Mouse (Mus musculus): ENCODE results near the gene Grin2a. TPM values are rescaled to one million over a fixed set of nuclear protein-coding genes. Genes with fewer than 3 reads are reported as not detected.

The Grin2a gene
- polyA plus RNA-seq, 1 experiment from 2014 or later = not detected

- Histone ChIP-seq H3K27ac (ENCODE audit: low read depth) (no peak overlapping the region), H3K4me3 (ENCODE audit: low read depth, low read length) (no peak overlapping the region), H3K36me3 (replicated peaks; ENCODE audit: insufficient read depth, low read length) (no peaks in the 10 kb centered on the region), H3K27me3 (ENCODE audit: insufficient read depth, low read length) (no peaks in the 10 kb centered on the region), H3K9me3 (ENCODE audit: low read length) (no peaks in the 10 kb centered on the region), H3K4me1 (ENCODE audit: insufficient read depth) (no peaks in the 10 kb centered on the region), H3K4me2 (ENCODE audit: low read depth, low read length) (no peak overlapping the region), H3K9ac (replicated peaks) (no peak overlapping the region)
- 56% methylated on average over 3 of the region's 3 CpGs for WGBS (ENCODE audit: insufficient replicate concordance)
- DNase-seq (no peak), ATAC-seq (no peak)
- TF ChIP-seq EP300 (IDR thresholded peaks at IDR 0.05; ENCODE audit: low read depth) (no peak), CTCF (IDR thresholded peaks at IDR 0.05; ENCODE audit: low read depth) (no peak)
Measured at GRCm38 (mm10) chr16:9664060-9664459, 331.3 kb downstream of the Grin2a start.

GRCm38 (mm10) chr16:9663508-9663907 lies 331.9 kb downstream of the Grin2a start:
- WGBS (ENCODE audit: insufficient replicate concordance) = 75% methylated on average over 2 of the region's 2 CpGs
- H3K4me1 ChIP-seq (ENCODE audit: insufficient read depth) = no peaks in the 10 kb centered on the region
- TF ChIP-seq EP300 (IDR thresholded peaks at IDR 0.05; ENCODE audit: low read depth) = no peak
- no peak for TF ChIP-seq CTCF (IDR thresholded peaks at IDR 0.05; ENCODE audit: low read depth)
- ATAC-seq (no peak), DNase-seq (no peak)
- H3K27me3 ChIP-seq (ENCODE audit: insufficient read depth, low read length) = no peaks in the 10 kb centered on the region
- no peak overlapping the region for H3K9ac ChIP-seq (replicated peaks)
- H3K36me3 ChIP-seq (replicated peaks; ENCODE audit: insufficient read depth, low read length) = no peaks in the 10 kb centered on the region
- no peak overlapping the region for H3K4me2 ChIP-seq (ENCODE audit: low read depth, low read length)
- no peak overlapping the region for H3K4me3 ChIP-seq (ENCODE audit: low read depth, low read length)
- no peak overlapping the region for H3K27ac ChIP-seq (ENCODE audit: low read depth)
- H3K9me3 ChIP-seq (ENCODE audit: low read length) = no peaks in the 10 kb centered on the region

- no peaks in the 10 kb centered on the region for H3K4me1 ChIP-seq (ENCODE audit: insufficient read depth)
- no peaks in the 10 kb centered on the region for H3K27me3 ChIP-seq (ENCODE audit: insufficient read depth, low read length)
- no peak for DNase-seq
- no peak overlapping the region for H3K4me3 ChIP-seq (ENCODE audit: low read depth, low read length)
- no peaks in the 10 kb centered on the region for H3K9me3 ChIP-seq (ENCODE audit: low read length)
- H3K9ac ChIP-seq (replicated peaks) = no peak overlapping the region
- H3K27ac ChIP-seq (ENCODE audit: low read depth) = no peak overlapping the region
- H3K4me2 ChIP-seq (ENCODE audit: low read depth, low read length) = no peak overlapping the region
- TF ChIP-seq CTCF (IDR thresholded peaks at IDR 0.05; ENCODE audit: low read depth) (no peak), EP300 (IDR thresholded peaks at IDR 0.05; ENCODE audit: low read depth) (no peak)
- 85% methylated on average over 10 of the region's 10 CpGs for WGBS (ENCODE audit: insufficient replicate concordance)
- H3K36me3 ChIP-seq (replicated peaks; ENCODE audit: insufficient read depth, low read length) = no peaks in the 10 kb centered on the region
- no peak for ATAC-seq
Measured at GRCm38 (mm10) chr16:9625652-9626444, 369.5 kb downstream of the Grin2a start.

- Histone ChIP-seq H3K4me3 (ENCODE audit: low read depth, low read length) (no peak overlapping the region), H3K27ac (ENCODE audit: low read depth) (no peak overlapping the region), H3K4me1 (ENCODE audit: insufficient read depth) (no peaks in the 10 kb centered on the region), H3K9ac (replicated peaks) (no peak overlapping the region), H3K27me3 (ENCODE audit: insufficient read depth, low read length) (no peaks in the 10 kb centered on the region), H3K36me3 (replicated peaks; ENCODE audit: insufficient read depth, low read length) (no peaks in the 10 kb centered on the region), H3K9me3 (ENCODE audit: low read length) (no peaks in the 10 kb centered on the region), H3K4me2 (ENCODE audit: low read depth, low read length) (no peak overlapping the region)
- ATAC-seq (no peak), DNase-seq (no peak)
- WGBS (ENCODE audit: insufficient replicate concordance) = 90% methylated on average over 2 of the region's 2 CpGs
- no peak for TF ChIP-seq EP300 (IDR thresholded peaks at IDR 0.05; ENCODE audit: low read depth)
- TF ChIP-seq CTCF (IDR thresholded peaks at IDR 0.05; ENCODE audit: low read depth) = no peak
Measured at GRCm38 (mm10) chr16:9624346-9624745, 371.0 kb downstream of the Grin2a start.

- H3K36me3 ChIP-seq (replicated peaks; ENCODE audit: insufficient read depth, low read length) = no peaks in the 10 kb centered on the region
- H3K4me3 ChIP-seq (ENCODE audit: low read depth, low read length) = no peak overlapping the region
- H3K9ac ChIP-seq (replicated peaks) = no peak overlapping the region
- no peak overlapping the region for H3K27ac ChIP-seq (ENCODE audit: low read depth)
- ATAC-seq = no peak
- WGBS (ENCODE audit: insufficient replicate concordance) = 65% methylated on average over 2 of the region's 2 CpGs
- H3K4me1 ChIP-seq (ENCODE audit: insufficient read depth) = no peaks in the 10 kb centered on the region
- DNase-seq = no peak
- no peak for TF ChIP-seq EP300 (IDR thresholded peaks at IDR 0.05; ENCODE audit: low read depth)
- H3K27me3 ChIP-seq (ENCODE audit: insufficient read depth, low read length) = no peaks in the 10 kb centered on the region
- no peak overlapping the region for H3K4me2 ChIP-seq (ENCODE audit: low read depth, low read length)
- no peaks in the 10 kb centered on the region for H3K9me3 ChIP-seq (ENCODE audit: low read length)
Measured at GRCm38 (mm10) chr16:9618206-9618605, 377.2 kb downstream of the Grin2a start.

- 83% methylated on average over 2 of the region's 2 CpGs for WGBS (ENCODE audit: insufficient replicate concordance)
Measured at GRCm38 (mm10) chr16:9617215-9617614, 378.1 kb downstream of the Grin2a start.

More at GRCm38 (mm10) chr16:9617215-9617614, 378.1 kb downstream of the Grin2a start:
- H3K4me2 ChIP-seq (ENCODE audit: low read depth, low read length) = no peak overlapping the region
- no peak overlapping the region for H3K9ac ChIP-seq (replicated peaks)
- no peaks in the 10 kb centered on the region for H3K9me3 ChIP-seq (ENCODE audit: low read length)
- no peaks in the 10 kb centered on the region for H3K36me3 ChIP-seq (replicated peaks; ENCODE audit: insufficient read depth, low read length)
- DNase-seq (no peak), ATAC-seq (no peak)
- H3K4me3 ChIP-seq (ENCODE audit: low read depth, low read length) = no peak overlapping the region
- H3K4me1 ChIP-seq (ENCODE audit: insufficient read depth) = no peaks in the 10 kb centered on the region
- no peaks in the 10 kb centered on the region for H3K27me3 ChIP-seq (ENCODE audit: insufficient read depth, low read length)
- no peak overlapping the region for H3K27ac ChIP-seq (ENCODE audit: low read depth)
- TF ChIP-seq CTCF (IDR thresholded peaks at IDR 0.05; ENCODE audit: low read depth) (no peak), EP300 (IDR thresholded peaks at IDR 0.05; ENCODE audit: low read depth) (no peak)
